Mouse (Mus musculus): ENCODE results near the gene Vmn1r40. TPM values are rescaled to one million over a fixed set of nuclear protein-coding genes. Genes with fewer than 3 reads are reported as not detected.

Gene Vmn1r40
- not detected in 2 replicates for polyA plus RNA-seq (2015; fragmentation: Nextera tagmentation; extraction: Ambion mirVana)

DNA sequence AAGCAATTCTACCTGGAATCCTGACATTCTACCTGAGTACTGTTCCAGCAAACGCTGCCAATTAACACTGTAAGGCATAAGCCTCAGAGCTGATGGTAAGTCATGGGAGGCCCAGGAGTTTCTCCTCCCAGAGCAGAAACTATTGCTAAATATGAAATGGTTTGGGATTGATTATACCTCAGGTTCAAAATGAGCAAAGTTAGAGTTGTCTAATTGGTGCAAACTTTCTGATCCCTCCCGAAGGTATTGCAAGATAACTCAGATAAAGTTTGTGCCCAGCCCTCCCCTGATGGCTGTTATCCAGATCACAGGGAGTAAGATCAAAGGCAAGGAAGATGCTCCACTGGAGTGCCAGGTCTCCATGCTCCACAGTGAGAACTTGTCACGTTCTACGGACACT, at the start of gene Vmn1r40:
Gene Vmn1r40 (plus strand): TSS at position 301 of the 400 bp plus-strand sequence.
- no peak for TF ChIP-seq CTCF (IDR thresholded peaks at IDR 0.05; ENCODE audit: low read depth)
- no peak for TF ChIP-seq EP300 (optimal IDR thresholded peaks at IDR 0.05)
- no peak for ATAC-seq (ENCODE audit: low FRiP score, low TSS enrichment)
- H3K36me3 ChIP-seq (ENCODE audit: control insufficient read depth, insufficient read depth, low read length), result no peaks in the 10 kb centered on the region
- H3K27ac ChIP-seq (replicated peaks), result no peak within 1 kb of the TSS
- no peaks in the 10 kb centered on the region for H3K27me3 ChIP-seq (ENCODE audit: control insufficient read depth, insufficient read depth, low read length)
- no peak within 1 kb of the TSS for H3K9ac ChIP-seq (ENCODE audit: low read length)
- no peak within 1 kb of the TSS for H3K4me2 ChIP-seq (replicated peaks; ENCODE audit: low read depth)
- WGBS, result 81% methylated on average over 4 of the region's 4 CpGs
- H3K4me3 ChIP-seq (ENCODE audit: low read depth, low read length), result no peak within 1 kb of the TSS
- no peaks in the 10 kb centered on the region for H3K4me1 ChIP-seq (replicated peaks; ENCODE audit: control insufficient read depth, insufficient read depth)
- no peak for DNase-seq (ENCODE audit: low spot score)
- H3K9me3 ChIP-seq (ENCODE audit: control insufficient read depth, low read length), result no peaks in the 10 kb centered on the region

DNA sequence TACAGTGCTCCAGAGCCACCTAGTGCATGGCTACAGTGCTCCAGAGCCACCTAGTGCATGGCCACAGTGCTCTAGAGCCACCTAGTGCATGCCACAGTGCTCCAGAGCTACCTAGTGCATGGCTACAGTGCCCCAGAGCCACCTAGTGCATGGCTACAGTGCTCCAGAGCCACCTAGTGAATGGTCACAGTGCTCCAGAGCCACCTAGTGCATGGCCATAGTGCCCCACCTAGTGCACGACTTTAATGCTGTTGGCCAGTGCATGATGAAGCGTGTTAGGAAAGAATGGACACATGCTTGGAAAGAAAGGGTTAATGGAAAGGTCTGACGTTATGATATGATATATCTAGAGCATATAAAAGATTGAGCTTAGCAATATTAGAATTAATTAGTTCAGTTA, 49.0 kb upstream of the Vmn1r40 start:
- Histone ChIP-seq H3K4me1 (replicated peaks; ENCODE audit: control insufficient read depth, insufficient read depth) (no peaks in the 10 kb centered on the region), H3K9me3 (ENCODE audit: control insufficient read depth, low read length) (no peaks in the 10 kb centered on the region), H3K4me2 (replicated peaks; ENCODE audit: low read depth) (no peak overlapping the region), H3K9ac (ENCODE audit: low read length) (no peak overlapping the region), H3K4me3 (ENCODE audit: low read depth, low read length) (no peak overlapping the region), H3K36me3 (ENCODE audit: control insufficient read depth, insufficient read depth, low read length) (peaks cover 1% of the 10 kb centered on the region; the same call in 1 of the 2 replicates), H3K27me3 (ENCODE audit: control insufficient read depth, insufficient read depth, low read length) (no peaks in the 10 kb centered on the region), H3K27ac (replicated peaks) (no peak overlapping the region)
- 69% methylated on average over 3 of the region's 3 CpGs for WGBS
- peak; percentile 43; the same call in 1 of the 2 replicates for TF ChIP-seq CTCF (IDR thresholded peaks at IDR 0.05; ENCODE audit: low read depth)
- TF ChIP-seq EP300 (optimal IDR thresholded peaks at IDR 0.05), result no peak
- ATAC-seq (ENCODE audit: low FRiP score, low TSS enrichment) (no peak), DNase-seq (ENCODE audit: low spot score) (no peak)

DNA sequence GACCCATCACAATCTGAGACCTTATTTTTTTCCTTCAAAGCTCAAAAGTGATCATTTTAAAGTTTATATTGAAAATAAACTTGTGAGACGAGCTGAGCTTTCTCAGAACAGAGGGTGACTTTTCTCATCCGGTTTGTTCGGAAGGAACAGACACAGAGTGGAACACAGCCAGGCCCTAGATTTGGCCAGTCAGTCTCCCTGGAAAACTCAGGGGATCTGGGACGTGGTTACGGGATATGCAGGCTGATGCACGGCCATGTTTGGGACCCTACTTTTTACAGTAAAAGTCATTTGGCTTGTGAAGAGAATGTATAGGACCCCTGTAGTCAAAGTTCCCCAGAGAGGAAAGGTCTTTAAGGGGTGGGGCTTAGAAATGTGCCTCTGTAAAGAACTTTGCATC, 48.4 kb upstream of the Vmn1r40 start:
- no peak overlapping the region for H3K4me2 ChIP-seq (replicated peaks; ENCODE audit: low read depth)
- ATAC-seq (ENCODE audit: low FRiP score, low TSS enrichment) (no peak), DNase-seq (ENCODE audit: low spot score) (no peak)
- H3K27me3 ChIP-seq (ENCODE audit: control insufficient read depth, insufficient read depth, low read length), result no peaks in the 10 kb centered on the region
- H3K9me3 ChIP-seq (ENCODE audit: control insufficient read depth, low read length), result no peaks in the 10 kb centered on the region
- no peak overlapping the region for H3K4me3 ChIP-seq (ENCODE audit: low read depth, low read length)
- no peak overlapping the region for H3K9ac ChIP-seq (ENCODE audit: low read length)
- H3K4me1 ChIP-seq (replicated peaks; ENCODE audit: control insufficient read depth, insufficient read depth), result no peaks in the 10 kb centered on the region
- H3K27ac ChIP-seq (replicated peaks), result no peak overlapping the region
- peaks cover 3% of the 10 kb centered on the region; the same call in 1 of the 2 replicates for H3K36me3 ChIP-seq (ENCODE audit: control insufficient read depth, insufficient read depth, low read length)
- TF ChIP-seq CTCF (IDR thresholded peaks at IDR 0.05; ENCODE audit: low read depth) (no peak), EP300 (optimal IDR thresholded peaks at IDR 0.05) (no peak)
- WGBS, result 63% methylated on average over 6 of the region's 6 CpGs

DNA sequence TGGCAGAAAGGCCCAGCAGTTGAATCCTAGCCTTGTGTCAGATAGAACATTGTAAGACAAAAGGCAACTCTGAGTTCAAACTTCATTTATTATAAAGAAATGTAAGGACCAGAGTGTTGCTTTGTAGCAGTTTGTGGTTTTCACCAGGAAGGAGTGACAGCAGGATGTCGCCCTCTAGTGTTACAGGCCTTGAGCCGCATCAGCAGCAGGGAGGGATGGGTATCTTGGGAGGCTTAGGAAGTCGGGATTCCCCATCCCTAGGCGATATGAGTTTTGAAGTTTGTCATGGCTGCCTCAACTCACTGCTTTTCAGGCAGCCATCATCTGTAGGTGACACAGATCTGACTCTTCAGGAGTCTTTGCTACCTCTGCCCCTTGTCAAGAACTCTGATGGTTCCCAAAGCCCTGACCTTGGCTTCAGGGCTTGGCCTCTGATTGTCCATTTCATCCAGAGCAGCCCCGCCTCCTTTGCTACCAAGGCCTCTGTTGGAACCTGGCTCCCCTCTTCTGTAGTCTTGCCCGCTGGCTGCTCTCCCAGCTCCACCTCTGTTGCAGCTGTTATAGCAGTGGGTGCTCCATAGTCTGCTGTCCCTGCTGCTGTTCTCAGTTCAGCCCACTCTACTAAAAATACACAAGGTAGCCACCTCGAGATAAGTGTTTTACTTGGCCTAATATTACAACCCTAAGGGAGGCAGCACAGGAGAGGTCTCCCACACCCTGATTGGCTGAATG, 47.5 kb upstream of the Vmn1r40 start:
- H3K27me3 ChIP-seq (ENCODE audit: control insufficient read depth, insufficient read depth, low read length), result no peaks in the 10 kb centered on the region
- H3K4me2 ChIP-seq (replicated peaks; ENCODE audit: low read depth), result no peak overlapping the region
- TF ChIP-seq EP300 (optimal IDR thresholded peaks at IDR 0.05) (no peak), CTCF (IDR thresholded peaks at IDR 0.05; ENCODE audit: low read depth) (peak; percentile 81)
- H3K27ac ChIP-seq (replicated peaks), result no peak overlapping the region
- no peak overlapping the region for H3K9ac ChIP-seq (ENCODE audit: low read length)
- peaks cover 3% of the 10 kb centered on the region for H3K36me3 ChIP-seq (ENCODE audit: control insufficient read depth, insufficient read depth, low read length)
- H3K4me3 ChIP-seq (ENCODE audit: low read depth, low read length), result no peak overlapping the region
- H3K4me1 ChIP-seq (replicated peaks; ENCODE audit: control insufficient read depth, insufficient read depth), result no peaks in the 10 kb centered on the region
- no peak for ATAC-seq (ENCODE audit: low FRiP score, low TSS enrichment)
- no peaks in the 10 kb centered on the region for H3K9me3 ChIP-seq (ENCODE audit: control insufficient read depth, low read length)
- 35% methylated on average over 7 of the region's 7 CpGs for WGBS
- DNase-seq (ENCODE audit: low spot score), result peak; percentile 41

DNA sequence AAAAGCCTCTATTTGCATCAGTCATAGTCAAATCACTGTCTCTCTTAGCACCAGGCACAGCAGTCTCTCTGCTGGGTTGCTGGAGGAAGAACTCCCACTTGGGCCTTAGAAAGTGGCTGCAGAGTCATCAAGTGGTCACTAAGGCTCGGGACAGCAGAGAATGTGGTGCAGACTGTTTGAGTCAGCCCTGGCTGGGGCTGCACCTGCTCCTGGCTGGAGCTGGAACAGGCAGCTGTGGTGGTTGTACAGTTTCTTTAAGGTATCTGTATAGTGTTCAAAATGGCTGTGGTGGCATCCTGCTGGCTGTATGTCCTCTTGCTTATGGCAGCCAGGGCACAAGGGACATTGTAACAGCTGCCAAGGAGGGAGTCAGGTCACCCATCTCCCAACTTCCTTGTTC, 46.9 kb upstream of the Vmn1r40 start:
- H3K9me3 ChIP-seq (ENCODE audit: control insufficient read depth, low read length), result no peaks in the 10 kb centered on the region
- H3K4me2 ChIP-seq (replicated peaks; ENCODE audit: low read depth), result no peak overlapping the region
- no peak for TF ChIP-seq EP300 (optimal IDR thresholded peaks at IDR 0.05)
- TF ChIP-seq CTCF (IDR thresholded peaks at IDR 0.05; ENCODE audit: low read depth), result no peak
- no peak overlapping the region for H3K4me3 ChIP-seq (ENCODE audit: low read depth, low read length)
- H3K36me3 ChIP-seq (ENCODE audit: control insufficient read depth, insufficient read depth, low read length), result peaks cover 3% of the 10 kb centered on the region
- no peak overlapping the region for H3K27ac ChIP-seq (replicated peaks)
- ATAC-seq (ENCODE audit: low FRiP score, low TSS enrichment) (no peak), DNase-seq (ENCODE audit: low spot score) (no peak)
- 53% methylated on average over 1 of the region's 1 CpGs for WGBS
- H3K4me1 ChIP-seq (replicated peaks; ENCODE audit: control insufficient read depth, insufficient read depth), result no peaks in the 10 kb centered on the region
- H3K9ac ChIP-seq (ENCODE audit: low read length), result no peak overlapping the region
- H3K27me3 ChIP-seq (ENCODE audit: control insufficient read depth, insufficient read depth, low read length), result no peaks in the 10 kb centered on the region

DNA sequence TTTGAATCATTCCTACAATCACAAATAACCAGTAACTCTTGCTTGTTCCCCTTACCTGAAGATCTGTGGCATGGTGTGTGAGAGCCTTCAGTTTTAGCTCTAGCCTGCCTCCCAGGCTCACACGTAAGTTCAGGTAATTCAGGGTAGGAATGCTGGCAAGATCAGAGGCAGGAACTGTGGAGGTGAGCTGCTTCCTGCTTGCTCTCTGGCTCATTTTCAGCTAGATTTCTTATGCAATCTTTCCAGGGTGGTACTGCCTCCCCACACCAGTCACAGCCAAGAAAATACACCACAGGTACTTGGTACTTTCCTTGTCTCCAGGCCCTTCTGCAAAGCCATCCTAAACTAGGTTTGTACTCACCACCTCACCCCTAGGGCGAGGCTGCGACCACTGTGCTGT, 44.8 kb upstream of the Vmn1r40 start:
- no peaks in the 10 kb centered on the region for H3K27me3 ChIP-seq (ENCODE audit: control insufficient read depth, insufficient read depth, low read length)
- no peak overlapping the region for H3K4me3 ChIP-seq (ENCODE audit: low read depth, low read length)
- no peaks in the 10 kb centered on the region for H3K4me1 ChIP-seq (replicated peaks; ENCODE audit: control insufficient read depth, insufficient read depth)
- DNase-seq (ENCODE audit: low spot score) (no peak), ATAC-seq (ENCODE audit: low FRiP score, low TSS enrichment) (no peak)
- TF ChIP-seq CTCF (IDR thresholded peaks at IDR 0.05; ENCODE audit: low read depth) (no peak), EP300 (optimal IDR thresholded peaks at IDR 0.05) (no peak)
- H3K36me3 ChIP-seq (ENCODE audit: control insufficient read depth, insufficient read depth, low read length), result peaks cover 3% of the 10 kb centered on the region
- no peaks in the 10 kb centered on the region for H3K9me3 ChIP-seq (ENCODE audit: control insufficient read depth, low read length)
- 88% methylated on average over 3 of the region's 3 CpGs for WGBS
- no peak overlapping the region for H3K4me2 ChIP-seq (replicated peaks; ENCODE audit: low read depth)
- H3K9ac ChIP-seq (ENCODE audit: low read length), result no peak overlapping the region
- H3K27ac ChIP-seq (replicated peaks), result no peak overlapping the region
